Mouse (Mus musculus): ENCODE results near the gene Nacc2. TPM values are rescaled to one million over a fixed set of nuclear protein-coding genes. Genes with fewer than 3 reads are reported as not detected.

Gene Nacc2
- total RNA-seq, 2 experiments from 2014 or later, result 18.2 to 23.7 TPM

GRCm38 (mm10) chr2:26099260-26099659 is 23.8 kb downstream of the Nacc2 start:
- no peak for DNase-seq

- no peak for DNase-seq
These were observed 29.1 kb downstream of the Nacc2 start for GRCm38 (mm10) chr2:26093897-26094296.

GRCm38 (mm10) chr2:26091771-26092393 is 31.1 kb downstream of the Nacc2 start:
- DNase-seq, result no peak

GRCm38 (mm10) chr2:26090876-26091770 is 31.9 kb downstream of the Nacc2 start:
- no peak for DNase-seq

GRCm38 (mm10) chr2:26089005-26089404 is 34.0 kb downstream of the Nacc2 start:
- no peak for DNase-seq

GRCm38 (mm10) chr2:26086926-26087600 is 36.0 kb downstream of the Nacc2 start:
- no peak for DNase-seq

- DNase-seq, result no peak
These were observed 36.5 kb downstream of the Nacc2 start for GRCm38 (mm10) chr2:26086505-26086904.

GRCm38 (mm10) chr2:26082883-26083282 is 40.1 kb downstream of the Nacc2 start:
- no peak for DNase-seq

- no peak for DNase-seq
These were observed 42.2 kb downstream of the Nacc2 start for GRCm38 (mm10) chr2:26080830-26081229.

- DNase-seq, result no peak
These were observed 43.6 kb downstream of the Nacc2 start for GRCm38 (mm10) chr2:26079409-26079808.

- DNase-seq, result no peak
These were observed 46.0 kb downstream of the Nacc2 start for GRCm38 (mm10) chr2:26077068-26077467.

GRCm38 (mm10) chr2:26076121-26076520 is 46.9 kb downstream of the Nacc2 start:
- DNase-seq, result no peak

GRCm38 (mm10) chr2:26074551-26074950 is 48.5 kb downstream of the Nacc2 start:
- no peak for DNase-seq

GRCm38 (mm10) chr2:26068592-26068991 is 54.4 kb downstream of the Nacc2 start:
- no peak for DNase-seq

- no peak for DNase-seq
These were observed 54.8 kb downstream of the Nacc2 start for GRCm38 (mm10) chr2:26068175-26068574.

- DNase-seq, result no peak
These were observed 56.5 kb downstream of the Nacc2 start for GRCm38 (mm10) chr2:26066527-26066926.

GRCm38 (mm10) chr2:26062742-26063427 is 60.1 kb downstream of the Nacc2 start:
- no peak for DNase-seq

GRCm38 (mm10) chr2:26062241-26062640 is 60.8 kb downstream of the Nacc2 start:
- DNase-seq, result no peak

GRCm38 (mm10) chr2:26061018-26061666 is 61.9 kb downstream of the Nacc2 start:
- no peak for DNase-seq

GRCm38 (mm10) chr2:26057053-26057452 is 66.0 kb downstream of the Nacc2 start:
- DNase-seq, result no peak

- no peak for DNase-seq
These were observed 66.8 kb downstream of the Nacc2 start for GRCm38 (mm10) chr2:26056226-26056625.

- DNase-seq, result no peak
These were observed 67.3 kb downstream of the Nacc2 start for GRCm38 (mm10) chr2:26055747-26056102.

Data from gastrocnemius, postnatal 25 days (tissue).